Mouse (Mus musculus) G1E (cell line): ENCODE results near the gene Pcare. TPM values are rescaled to one million over a fixed set of nuclear protein-coding genes. Genes with fewer than 3 reads are reported as not detected.
"Not testable (repeated sequence)": the region's sequence is repeated elsewhere in the genome, so short reads cannot be mapped to it uniquely, and the experiment has no call there.

Source experiments
- ATAC-seq: 2 replicates; pipeline ENCODE4 v1.8.0; 2016; ENCODE audit warnings: mild to moderate bottlenecking; ENCODE audit not compliant: insufficient number of reproducible peaks, poor library complexity, low FRiP score, severe bottlenecking; ENCODE audit errors: extremely low read depth
- DNase-seq: peaks from one replicate; pipeline ENCODE4 v3.0.0; 2012; ENCODE audit warnings: low spot score
- H3K27me3 ChIP-seq: 2 replicates; pipeline ENCODE4 v1.6.1; 2012; ENCODE audit warnings: mild to moderate bottlenecking, low read length, inconsistent platforms; ENCODE audit not compliant: insufficient read depth
- H3K36me3 ChIP-seq: replicated peaks from 2 replicates; pipeline ENCODE3; 2012; ENCODE audit warnings: mild to moderate bottlenecking, inconsistent platforms
- H3K4me1 ChIP-seq: 2 replicates; pipeline ENCODE4 v1.6.1; 2012; ENCODE audit warnings: low read depth, low read length, inconsistent platforms, mixed read lengths; ENCODE audit not compliant: insufficient read depth
- H3K4me3 ChIP-seq: 2 replicates; pipeline ENCODE4 v1.5.1; 2012; ENCODE audit warnings: low read depth, mild to moderate bottlenecking, inconsistent platforms, low read length, moderate library complexity, mixed read lengths
- H3K9me3 ChIP-seq: replicated peaks from 2 replicates; pipeline ENCODE4 v1.6.1; 2012; ENCODE audit warnings: inconsistent platforms
- CTCF ChIP-seq: IDR thresholded peaks from 2 replicates; pipeline ENCODE4 v1.5.1; 2012; ENCODE audit warnings: low read depth, low read length, inconsistent platforms, mixed read lengths
- GATA1 ChIP-seq: IDR thresholded peaks from 2 replicates; pipeline ENCODE4 v1.6.1; 2012; ENCODE audit warnings: borderline replicate concordance, low read length, inconsistent platforms, mixed read lengths
- GATA2 ChIP-seq: IDR thresholded peaks from 2 replicates; pipeline ENCODE4 v1.6.1; 2012; ENCODE audit warnings: low read depth, low read length, inconsistent platforms, borderline replicate concordance
- POLR2AphosphoS5 ChIP-seq: IDR thresholded peaks from 2 replicates; pipeline ENCODE4 v1.6.1; 2012; ENCODE audit warnings: low read depth, low read length, inconsistent platforms; ENCODE audit not compliant: insufficient replicate concordance
- TAL1 ChIP-seq: conservative IDR thresholded peaks from 2 replicates; pipeline ENCODE4 v1.6.1; 2012; ENCODE audit warnings: low read depth, low read length, inconsistent platforms, mixed read lengths
- polyA plus RNA-seq: library from polyadenylated mRNA; stranded (reverse); fragments of >175 nt; gene quantifications from 2 replicates; pipeline ENCODE4 v1.2.3, GENCODE M21; 2012
- total RNA-seq, 2 experiments: library from RNA; stranded (forward) in 1 of 2; stranded (reverse) in 1 of 2; fragments of 200-1000 nt in 1 of 2; fragments of >200 nt in 1 of 2; fragmentation: Nextera tagmentation in 1 of 2; gene quantifications; 2 replicates each; pipeline ENCODE4 v1.2.3; 2014 to 2017

Gene Pcare
- total and polyA plus RNA-seq, 3 experiments = 0.22 TPM; not detected in 2

DNA sequence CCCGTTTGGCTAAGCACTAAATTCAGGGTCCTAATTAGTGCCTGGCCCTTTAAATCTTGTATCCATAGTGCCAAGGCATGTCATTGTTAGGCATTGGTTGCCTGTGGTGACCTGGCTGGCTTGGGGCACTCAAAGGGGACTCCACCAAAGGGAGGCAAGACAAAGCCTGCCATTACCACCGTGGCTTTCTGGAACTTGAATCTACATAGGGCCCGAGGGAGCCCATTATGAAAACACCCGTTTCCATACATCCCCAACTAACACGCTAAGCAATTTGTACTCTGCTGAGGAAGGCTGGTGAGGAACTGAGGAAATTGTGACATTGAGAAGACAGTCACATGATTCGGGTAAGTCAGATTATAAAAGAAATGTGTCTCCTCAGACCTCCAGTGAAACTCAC is 16.9 kb upstream of the Pcare start:
- Histone ChIP-seq H3K4me1 (no peaks in the 10 kb centered on the region), H3K4me3 (no peak overlapping the region), H3K9me3 (peaks cover 18% of the 10 kb centered on the region), H3K36me3 (no peaks in the 10 kb centered on the region), H3K27me3 (no peaks in the 10 kb centered on the region)
- TF ChIP-seq POLR2AphosphoS5 (no peak), GATA1 (no peak), GATA2 (no peak), CTCF (no peak)
- DNase-seq = no peak
- ATAC-seq = no peak

DNA sequence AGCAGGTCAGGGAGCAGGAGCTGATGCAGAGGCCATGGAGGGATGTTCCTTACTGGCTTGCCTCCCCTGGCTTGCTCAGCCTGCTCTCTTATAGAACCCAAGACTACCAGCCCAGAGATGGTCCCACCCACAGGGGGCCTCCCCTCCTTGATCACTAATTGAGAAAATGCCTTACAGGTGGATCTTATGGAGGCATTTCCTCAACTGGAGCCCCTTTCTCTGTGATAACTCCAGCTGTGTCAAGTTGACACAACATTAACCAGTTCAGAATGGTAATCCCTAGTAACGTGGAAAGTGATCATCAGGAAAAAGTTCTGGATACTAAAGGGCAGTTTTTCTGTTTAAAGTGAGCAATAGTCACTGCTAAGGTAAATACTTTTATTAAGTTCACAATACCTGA is 15.5 kb upstream of the Pcare start, which contains the start of gene Clip4:
Gene Clip4, plus strand, starts transcription at position 301 of the 400 bp plus-strand sequence.
- not testable (repeated sequence) for H3K36me3 ChIP-seq, ATAC-seq, DNase-seq, H3K4me3 ChIP-seq, H3K4me1 ChIP-seq, H3K27me3 ChIP-seq
- peaks cover 13% of the 10 kb centered on the region for H3K9me3 ChIP-seq

DNA sequence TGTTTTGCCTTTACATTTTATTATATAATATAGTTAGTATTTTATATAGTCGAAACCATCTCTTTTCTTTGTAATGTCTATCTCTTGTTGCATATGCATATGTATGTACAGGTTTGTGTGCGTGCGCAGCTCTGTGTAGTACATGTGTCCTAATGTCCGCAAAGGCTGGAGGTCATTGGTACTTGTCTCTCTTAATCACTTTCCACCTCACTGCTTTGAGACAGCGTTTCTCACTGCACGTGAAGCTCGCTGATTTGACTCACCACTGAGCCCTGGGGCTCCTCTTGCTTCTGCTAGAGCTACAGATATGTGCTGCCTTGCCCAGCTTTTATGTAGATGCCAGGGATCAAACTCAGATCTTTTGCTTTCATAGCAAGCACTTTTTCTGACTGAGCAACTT is 7.8 kb upstream of the Pcare start:
- no peaks in the 10 kb centered on the region for H3K27me3 ChIP-seq
- TF ChIP-seq POLR2AphosphoS5 (no peak), TAL1 (no peak), CTCF (no peak), GATA2 (no peak), GATA1 (no peak)
- no peaks in the 10 kb centered on the region for H3K4me1 ChIP-seq
- no peak for DNase-seq
- peaks cover 4% of the 10 kb centered on the region; the same call in 1 of the 2 replicates for H3K9me3 ChIP-seq
- H3K36me3 ChIP-seq = no peaks in the 10 kb centered on the region
- H3K4me3 ChIP-seq = no peak overlapping the region
- ATAC-seq = no peak

GRCm38 (mm10) chr17:71749616-71750168 is 3.0 kb downstream of the Pcare start:
- peaks cover 72% of the 10 kb centered on the region for H3K9me3 ChIP-seq
- H3K4me1 ChIP-seq = no peaks in the 10 kb centered on the region
- no peaks in the 10 kb centered on the region for H3K27me3 ChIP-seq
- DNase-seq = no peak
- no peak for ATAC-seq
- H3K4me3 ChIP-seq = no peak overlapping the region; the same call in 1 of the 2 replicates
- TF ChIP-seq TAL1 = no peak
- TF ChIP-seq POLR2AphosphoS5 = no peak
- no peak for TF ChIP-seq GATA1
- no peak for TF ChIP-seq CTCF
- TF ChIP-seq GATA2 = no peak
- no peaks in the 10 kb centered on the region for H3K36me3 ChIP-seq

- Histone ChIP-seq H3K4me3 (no peak overlapping the region), H3K4me1 (no peaks in the 10 kb centered on the region), H3K36me3 (no peaks in the 10 kb centered on the region), H3K9me3 (peaks cover 69% of the 10 kb centered on the region), H3K27me3 (no peaks in the 10 kb centered on the region)
- DNase-seq (no peak), ATAC-seq (no peak)
- no peak for TF ChIP-seq GATA1
- no peak for TF ChIP-seq POLR2AphosphoS5
These were observed 5.1 kb downstream of the Pcare start for GRCm38 (mm10) chr17:71747561-71747960.

DNA sequence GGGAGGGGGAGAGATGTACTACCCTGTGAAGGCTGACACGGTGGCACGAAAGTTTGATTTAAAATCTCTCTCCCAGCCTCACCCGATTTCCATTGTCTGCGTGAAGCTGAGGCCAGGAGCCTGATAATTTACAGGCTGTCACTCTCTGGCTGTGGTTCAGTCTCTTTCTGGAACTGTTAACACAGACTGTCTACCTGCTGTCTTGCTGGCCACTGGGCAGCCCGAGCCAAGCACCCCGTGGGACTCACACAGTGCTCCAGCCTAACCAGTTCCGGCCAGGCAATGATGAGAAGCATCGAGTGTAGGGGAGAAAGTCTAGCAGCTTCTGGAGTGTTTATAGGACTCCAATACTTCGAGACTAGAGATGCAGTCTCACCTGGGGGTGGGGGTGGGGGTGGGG is 6.6 kb downstream of the Pcare start:
- no peak for ATAC-seq
- Histone ChIP-seq H3K9me3 (peaks cover 58% of the 10 kb centered on the region), H3K27me3 (no peaks in the 10 kb centered on the region), H3K4me3 (no peak overlapping the region), H3K36me3 (no peaks in the 10 kb centered on the region), H3K4me1 (no peaks in the 10 kb centered on the region)
- no peak for DNase-seq
- TF ChIP-seq CTCF = no peak
- TF ChIP-seq GATA1 = no peak
- TF ChIP-seq TAL1 = no peak
- TF ChIP-seq GATA2 = no peak
- no peak for TF ChIP-seq POLR2AphosphoS5

- H3K36me3 ChIP-seq = no peaks in the 10 kb centered on the region
- no peak for ATAC-seq
- H3K4me1 ChIP-seq = no peaks in the 10 kb centered on the region
- H3K27me3 ChIP-seq = no peaks in the 10 kb centered on the region
- TF ChIP-seq CTCF (no peak), TAL1 (no peak), GATA1 (no peak), GATA2 (no peak), POLR2AphosphoS5 (no peak)
- H3K9me3 ChIP-seq = peaks cover 42% of the 10 kb centered on the region
- no peak overlapping the region for H3K4me3 ChIP-seq
- no peak for DNase-seq
These were observed 9.8 kb downstream of the Pcare start for GRCm38 (mm10) chr17:71742935-71743334.
